Mouse (Mus musculus): ENCODE data around the gene Lrrc51.

DNA sequence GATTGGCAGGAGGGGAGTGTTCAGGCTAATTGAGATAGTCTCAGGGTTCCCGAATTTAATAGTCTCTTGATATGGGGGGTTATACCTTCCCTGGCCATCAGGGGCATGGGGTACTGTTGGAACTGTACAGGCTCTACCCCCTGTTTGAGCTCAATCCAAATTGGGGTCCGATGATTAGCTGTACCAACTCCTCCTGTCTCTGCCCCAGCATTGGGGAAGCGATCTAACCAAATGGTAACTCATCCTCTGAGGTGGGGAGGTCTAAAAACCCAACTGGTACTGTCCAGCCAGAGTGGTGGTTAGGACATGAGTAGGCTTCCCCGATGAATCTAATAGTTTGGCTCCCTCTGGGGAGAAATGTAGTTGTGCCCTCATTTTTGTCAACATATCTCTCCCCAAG is 3.3 kb upstream of the Lrrc51 start:
- no peak for TF ChIP-seq CTCF (IDR thresholded peaks at IDR 0.05; ENCODE audit: extremely low read depth, insufficient read depth, insufficient read length, insufficient replicate concordance)
- TF ChIP-seq POLR2A (IDR thresholded peaks at IDR 0.05; ENCODE audit: low read depth, low read length) = no peak
